Mouse (Mus musculus) heart, embryonic 11.5 days (tissue): ENCODE data around the gene Hadhb. TPM values are rescaled to one million over a fixed set of nuclear protein-coding genes. Genes with fewer than 3 reads are reported as not detected.

Source experiments
- ATAC-seq: fragments of 200-750 bp; cut with Nextera tagmentation; replicated peaks from 2 replicates; pipeline ENCODE4 v1.8.0; 2017; ENCODE audit warnings: moderate library complexity; ENCODE audit not compliant: insufficient number of reproducible peaks, low FRiP score, low TSS enrichment
- H3K27ac ChIP-seq: fragments of 300-500 bp; sonication (generic); 2 replicates; pipeline ENCODE4 v1.5.1; 2014; ENCODE audit warnings: mild to moderate bottlenecking, low read depth, low read length
- H3K27me3 ChIP-seq: fragments of 300-500 bp; sonication (generic); 2 replicates; pipeline ENCODE4 v1.6.1; 2014; ENCODE audit warnings: mild to moderate bottlenecking, low read length, mixed read lengths; ENCODE audit not compliant: control insufficient read depth, insufficient read depth
- H3K36me3 ChIP-seq: fragments of 300-500 bp; sonication (generic); 2 replicates; pipeline ENCODE4 v1.6.1; 2014; ENCODE audit warnings: mild to moderate bottlenecking, low read length, moderate library complexity, mixed read lengths; ENCODE audit not compliant: control insufficient read depth, insufficient read depth
- H3K4me1 ChIP-seq: fragments of 300-500 bp; sonication (generic); 2 replicates; pipeline ENCODE4 v1.6.1; 2014; ENCODE audit warnings: low read length; ENCODE audit not compliant: control insufficient read depth, insufficient read depth
- H3K4me2 ChIP-seq: fragments of 300-500 bp; sonication (generic); 2 replicates; pipeline ENCODE4 v1.6.1; 2014; ENCODE audit warnings: mild to moderate bottlenecking, moderate library complexity
- H3K4me3 ChIP-seq: fragments of 300-500 bp; sonication (generic); 2 replicates; pipeline ENCODE4 v1.5.1; 2014; ENCODE audit warnings: low read depth, low read length
- H3K9ac ChIP-seq: fragments of 300-500 bp; sonication (generic); 2 replicates; pipeline ENCODE4 v1.6.1; 2014; ENCODE audit warnings: mild to moderate bottlenecking, low read depth, low read length, moderate library complexity
- H3K9me3 ChIP-seq: fragments of 300-500 bp; sonication (generic); replicated peaks from 2 replicates; pipeline ENCODE4 v1.6.1; 2016; ENCODE audit warnings: low read length; ENCODE audit not compliant: control insufficient read depth
- WGBS: fragments of 180-500 bp; shearing (Covaris S2); extraction: QIAGEN DNeasy Blood & Tissue Kit; methylation state at CpG from one replicate; pipeline ENCODE4 v1.1.7; 2014; ENCODE audit not compliant: insufficient replicate concordance; 5-methylcytosine and 5-hydroxymethylcytosine counted together
- polyA plus RNA-seq: library from polyadenylated mRNA; unstranded; fragments of >200 nt; fragmentation: Nextera tagmentation; extraction: Ambion mirVana; gene quantifications from 2 replicates; pipeline ENCODE4 v1.2.1, GENCODE M21; 2014

The Hadhb gene
- polyA plus RNA-seq: 268 and 306 TPM in 2 replicates

DNA sequence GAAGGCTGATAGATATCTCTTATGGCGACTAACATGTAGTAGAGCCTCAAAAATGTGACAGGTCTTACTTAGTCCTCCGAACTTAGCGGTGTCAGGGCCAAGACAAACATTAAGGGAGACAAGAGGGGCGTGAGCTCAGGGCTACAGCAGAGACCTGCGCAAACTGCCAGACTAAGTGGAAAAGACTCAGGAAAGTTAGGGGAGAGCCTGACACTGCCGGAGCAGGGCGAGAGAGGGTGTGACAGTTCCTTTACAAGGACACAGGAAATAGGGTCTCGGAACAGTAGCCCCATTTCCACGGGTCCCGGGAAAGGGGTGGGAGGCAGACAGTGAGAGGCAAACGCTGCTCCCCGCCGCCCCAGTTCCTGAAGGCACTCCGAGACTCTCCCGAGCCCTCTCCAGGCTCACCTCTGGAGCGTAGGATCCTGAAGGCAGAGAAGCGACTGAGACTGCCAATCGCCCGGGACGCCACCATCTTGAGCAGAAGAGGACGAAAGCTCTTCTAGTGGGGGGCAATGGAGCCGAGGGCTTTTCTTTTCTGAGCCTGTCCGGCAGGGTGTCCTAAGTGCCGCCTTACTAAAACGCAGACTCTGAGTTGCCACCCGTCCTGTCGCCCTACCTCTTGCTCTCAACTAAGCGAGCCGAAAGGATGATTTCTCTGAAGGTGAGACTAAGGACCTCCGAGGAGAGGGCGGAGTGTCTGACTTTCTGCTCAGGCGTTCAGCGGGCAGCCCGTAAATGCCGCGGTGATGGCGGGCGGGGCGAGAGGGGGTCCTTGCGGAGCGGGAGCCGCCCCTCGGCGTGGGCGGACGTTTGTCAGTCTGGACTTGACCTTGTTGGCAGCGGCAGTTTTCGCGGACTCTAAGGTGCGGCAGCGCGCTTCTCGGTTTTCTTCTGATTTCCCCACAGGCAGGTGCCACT is at the start of gene Hadhb, which contains the start of gene Hadha:
TSS of gene Hadhb (plus strand) at position 775 of the 921 bp plus-strand sequence.
TSS of gene Hadha (minus strand) at position 689 of the 921 bp plus-strand sequence.
- Histone ChIP-seq H3K4me1 (peaks cover 5% of the 10 kb centered on the region; the same call in 1 of the 2 replicates), H3K4me2 (peak within 1 kb of the TSS; percentile 85), H3K27ac (peak within 1 kb of the TSS; percentile 88), H3K27me3 (no peaks in the 10 kb centered on the region), H3K36me3 (no peaks in the 10 kb centered on the region), H3K9ac (peak within 1 kb of the TSS; percentile 93), H3K9me3 (no peaks in the 10 kb centered on the region), H3K4me3 (peak within 1 kb of the TSS; percentile 79)
- peak; percentile 86 for ATAC-seq
- under 1% methylated on average over 52 of the region's 53 CpGs for WGBS

DNA sequence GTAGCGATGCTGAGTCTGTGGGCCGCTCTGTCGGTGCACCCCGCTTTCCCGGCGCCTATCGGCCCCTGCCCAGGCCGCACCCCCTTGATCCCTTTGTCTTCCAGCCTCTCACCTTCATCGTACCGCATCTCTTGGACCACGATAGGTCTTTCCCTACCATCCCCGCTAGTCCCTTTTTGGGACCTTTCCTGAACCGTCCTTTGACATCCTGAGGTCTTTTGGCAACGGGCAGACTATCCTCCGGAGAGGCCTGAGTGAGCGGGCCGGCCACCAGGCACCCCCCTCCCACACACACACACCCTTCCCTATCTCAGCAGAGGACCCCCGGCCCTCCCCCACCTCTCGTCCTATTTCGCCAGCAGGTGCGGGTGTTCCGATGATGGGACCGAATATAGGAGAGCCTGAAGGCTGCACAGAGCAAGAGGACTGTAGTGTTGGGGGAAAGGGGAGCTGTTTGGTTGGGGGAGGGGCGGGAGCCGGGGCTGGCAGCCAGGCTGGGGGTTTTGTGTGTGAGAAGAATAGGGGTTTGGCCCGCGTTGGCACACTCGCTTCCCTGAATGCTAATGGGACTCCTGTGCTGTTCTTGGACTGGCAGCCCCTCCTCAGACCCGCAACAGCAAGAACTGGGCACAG is 49.3 kb upstream of the Hadhb start, which contains the start of gene 3110082J24Rik:
TSS of gene 3110082J24Rik (minus strand) at position 419 of the 633 bp plus-strand sequence.
- WGBS: 3% methylated on average over 29 of the region's 29 CpGs

DNA sequence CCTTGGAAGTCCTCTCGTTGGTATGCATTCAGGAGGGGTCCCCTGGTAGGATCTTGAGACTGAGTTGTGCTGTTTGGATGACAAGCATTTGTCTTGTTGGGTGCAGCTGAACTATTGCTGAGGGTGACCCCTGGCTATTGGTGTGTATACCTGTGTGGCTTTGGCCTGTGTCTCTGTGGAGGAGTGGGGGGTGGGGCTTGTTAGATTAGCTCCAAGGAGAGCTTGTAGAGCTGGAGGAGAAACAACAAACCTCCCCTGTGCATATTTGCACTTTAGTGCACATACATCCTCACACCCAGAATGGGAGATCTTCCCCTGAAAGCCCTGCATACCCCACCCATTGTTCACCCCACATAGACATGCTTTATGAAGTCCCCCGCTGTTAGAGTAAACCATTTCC is 48.3 kb upstream of the Hadhb start:
- Histone ChIP-seq H3K27me3 (peaks cover 79% of the 10 kb centered on the region), H3K4me1 (peaks cover 17% of the 10 kb centered on the region), H3K9ac (no peak overlapping the region), H3K9me3 (no peaks in the 10 kb centered on the region), H3K36me3 (no peaks in the 10 kb centered on the region), H3K4me3 (no peak overlapping the region), H3K4me2 (no peak overlapping the region), H3K27ac (no peak overlapping the region)
- WGBS: 20% methylated on average over 2 of the region's 2 CpGs
- no peak for ATAC-seq

More for the DNA sequence above, 49.3 kb upstream of the Hadhb start, which contains the start of gene 3110082J24Rik:
- no peak within 1 kb of the TSS for H3K27ac ChIP-seq
- H3K27me3 ChIP-seq: peaks cover 74% of the 10 kb centered on the region
- H3K9ac ChIP-seq: peak within 1 kb of the TSS; percentile 4; the same call in 1 of the 2 replicates
- no peaks in the 10 kb centered on the region for H3K9me3 ChIP-seq
- peak within 1 kb of the TSS; percentile 85 for H3K4me2 ChIP-seq
- no peaks in the 10 kb centered on the region for H3K36me3 ChIP-seq
- ATAC-seq: no peak
- peaks cover 17% of the 10 kb centered on the region for H3K4me1 ChIP-seq
- peak within 1 kb of the TSS; percentile 54 for H3K4me3 ChIP-seq

DNA sequence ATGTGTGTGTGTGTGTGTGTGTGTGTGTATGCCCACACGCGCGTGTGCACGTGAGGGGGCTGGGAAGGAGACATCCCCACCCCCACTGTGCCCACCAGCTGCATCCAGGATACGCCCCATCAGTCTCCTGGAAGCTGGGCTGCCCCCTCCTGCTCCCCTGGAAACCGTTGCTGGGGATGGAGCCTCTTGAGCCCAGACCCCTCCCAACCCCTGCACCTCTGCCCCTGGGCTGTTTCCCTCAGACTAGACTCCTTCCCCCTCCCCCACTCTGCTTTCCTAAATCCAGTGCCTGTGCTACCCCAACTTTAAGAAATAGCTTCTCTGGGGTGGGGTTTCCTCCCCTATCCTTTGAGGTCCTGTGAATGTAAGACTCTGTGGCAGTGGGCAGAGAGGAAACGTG is 47.9 kb upstream of the Hadhb start:
- H3K4me2 ChIP-seq: no peak overlapping the region
- no peak overlapping the region for H3K9ac ChIP-seq
- H3K27ac ChIP-seq: no peak overlapping the region
- no peaks in the 10 kb centered on the region for H3K36me3 ChIP-seq
- no peak overlapping the region for H3K4me3 ChIP-seq
- peaks cover 17% of the 10 kb centered on the region for H3K4me1 ChIP-seq
- ATAC-seq: no peak
- no peaks in the 10 kb centered on the region for H3K9me3 ChIP-seq
- WGBS: 7% methylated on average over 7 of the region's 7 CpGs
- H3K27me3 ChIP-seq: peaks cover 82% of the 10 kb centered on the region

GRCm38 (mm10) chr5:30107611-30108041 is 47.4 kb upstream of the Hadhb start:
- ATAC-seq: no peak
- WGBS: 8% methylated on average over 5 of the region's 5 CpGs

DNA sequence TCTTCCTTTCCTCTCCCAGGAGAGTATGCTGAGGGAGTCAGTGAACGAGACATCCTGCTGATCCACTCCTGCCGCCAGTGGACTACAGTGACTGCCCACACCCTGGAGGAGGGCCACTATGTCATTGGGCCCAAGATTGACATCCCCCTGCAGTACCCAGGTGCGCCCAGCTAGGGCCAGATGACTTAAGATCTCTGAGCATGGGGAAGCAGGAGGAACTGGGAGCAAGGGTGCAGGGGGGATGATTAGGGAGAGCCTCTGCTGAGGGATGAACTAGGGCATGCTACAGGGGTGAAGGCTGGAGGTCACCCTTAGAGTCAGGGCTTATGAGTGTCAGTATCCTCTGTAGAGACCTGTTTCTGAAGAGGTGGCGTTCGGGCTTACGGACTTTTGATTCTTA is 46.8 kb upstream of the Hadhb start:
- Histone ChIP-seq H3K9ac (no peak overlapping the region), H3K4me1 (peaks cover 17% of the 10 kb centered on the region), H3K27me3 (peaks cover 90% of the 10 kb centered on the region), H3K4me3 (no peak overlapping the region), H3K27ac (no peak overlapping the region), H3K36me3 (no peaks in the 10 kb centered on the region), H3K9me3 (no peaks in the 10 kb centered on the region), H3K4me2 (no peak overlapping the region)
- 61% methylated on average over 6 of the region's 6 CpGs for WGBS
- ATAC-seq: no peak

More at GRCm38 (mm10) chr5:30107611-30108041, 47.4 kb upstream of the Hadhb start:
- H3K27ac ChIP-seq: no peak overlapping the region
- no peaks in the 10 kb centered on the region for H3K9me3 ChIP-seq
- H3K27me3 ChIP-seq: peaks cover 86% of the 10 kb centered on the region
- peaks cover 17% of the 10 kb centered on the region for H3K4me1 ChIP-seq
- no peaks in the 10 kb centered on the region for H3K36me3 ChIP-seq
- no peak overlapping the region for H3K9ac ChIP-seq
- H3K4me2 ChIP-seq: no peak overlapping the region
- no peak overlapping the region for H3K4me3 ChIP-seq

- WGBS: 44% methylated on average over 2 of the region's 2 CpGs
- H3K9ac ChIP-seq: no peak overlapping the region
- peaks cover 18% of the 10 kb centered on the region for H3K4me1 ChIP-seq
- H3K4me2 ChIP-seq: no peak overlapping the region
- no peaks in the 10 kb centered on the region for H3K36me3 ChIP-seq
- no peaks in the 10 kb centered on the region for H3K9me3 ChIP-seq
- H3K27ac ChIP-seq: no peak overlapping the region
- H3K4me3 ChIP-seq: no peak overlapping the region
- no peak for ATAC-seq
- peaks cover 91% of the 10 kb centered on the region for H3K27me3 ChIP-seq
Observed at GRCm38 (mm10) chr5:30109899-30110298, 45.1 kb upstream of the Hadhb start.

DNA sequence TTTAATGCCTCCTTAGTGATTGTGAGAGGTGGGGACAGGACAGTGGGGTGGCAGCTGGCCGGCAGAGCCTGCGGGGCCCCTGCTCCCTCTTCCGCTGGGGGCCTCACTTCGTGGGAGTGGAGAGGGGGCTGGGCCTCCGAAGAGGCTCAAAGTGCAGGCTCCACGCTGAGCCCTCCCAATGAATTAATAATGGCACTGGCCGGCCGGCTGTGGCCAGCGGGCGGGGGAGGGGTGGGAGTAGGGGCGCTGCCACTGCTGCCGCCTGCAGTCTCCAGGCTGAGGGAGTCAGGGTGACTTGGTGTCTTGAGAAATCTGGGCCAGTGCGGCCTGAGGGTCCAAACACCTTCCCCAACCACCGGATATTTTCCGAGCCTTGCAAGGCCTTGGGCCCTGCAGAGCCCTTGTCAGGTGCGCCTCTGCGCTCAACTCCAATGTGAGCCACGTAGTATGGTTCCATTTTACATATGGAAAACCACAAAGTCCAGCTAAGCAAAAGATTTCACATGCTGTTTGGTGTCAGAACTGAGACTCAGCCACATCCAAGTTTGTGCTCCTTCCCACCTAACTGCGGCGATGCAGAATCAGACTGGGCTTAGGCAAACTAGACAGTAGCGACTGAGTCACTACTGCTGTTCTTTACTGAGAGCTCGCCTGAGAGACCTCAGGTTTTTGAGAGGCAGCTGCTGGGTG is 44.5 kb upstream of the Hadhb start:
- H3K27ac ChIP-seq: no peak overlapping the region
- H3K27me3 ChIP-seq: peaks cover 88% of the 10 kb centered on the region
- H3K4me2 ChIP-seq: peak overlapping the region; percentile 53
- peaks cover 13% of the 10 kb centered on the region for H3K4me1 ChIP-seq
- WGBS: 6% methylated on average over 22 of the region's 22 CpGs
- no peak overlapping the region for H3K9ac ChIP-seq
- no peaks in the 10 kb centered on the region for H3K36me3 ChIP-seq
- H3K9me3 ChIP-seq: no peaks in the 10 kb centered on the region
- ATAC-seq: no peak
- H3K4me3 ChIP-seq: peak overlapping the region; percentile 23
